ENCODE assay signal across 16 mouse cellular contexts in the genomic region with DNA sequence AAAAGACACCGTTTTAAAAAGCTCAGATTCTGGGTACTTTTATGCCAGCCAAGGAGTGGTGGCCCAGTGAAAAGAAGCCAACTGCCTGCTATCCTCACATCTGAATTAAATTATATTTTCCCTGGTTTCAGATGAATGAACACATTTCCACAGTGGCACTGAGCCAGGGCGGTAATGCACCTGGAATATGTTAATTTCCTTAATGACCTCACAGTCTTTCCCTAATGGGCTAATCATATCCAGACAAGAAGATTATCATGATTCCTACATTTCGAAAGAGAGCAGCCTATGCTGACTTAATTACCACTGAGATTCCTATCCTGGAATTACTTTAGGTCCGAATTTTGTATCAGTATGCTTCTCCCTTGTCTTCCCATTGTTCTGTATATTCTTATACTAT.
DNase-seq lines count a peak whose midpoint lies in the region; ATAC-seq lines count a peak whose summit lies in the region.
"Had no signal": no experiment of that assay in that cellular context is flagged by ENCODE, and none has a peak within 500 bp of the region (broad histone marks: within the 10 kb centered on the region; RNA-seq: fewer than 3 reads in every experiment).

No protein-coding gene starts in this region.

- no peaks in the 10 kb centered on the region for H3K9me3 ChIP-seq in neural tube, embryonic 13.5 days
- H3K9me3 ChIP-seq in neural tube, embryonic 15.5 days (replicated peaks), result no peaks in the 10 kb centered on the region
- no peaks in the 10 kb centered on the region for H3K9me3 ChIP-seq in hindbrain, embryonic 13.5 days
- no peaks in the 10 kb centered on the region for H3K9me3 ChIP-seq in neural tube, embryonic 14.5 days (ENCODE audit: control insufficient read depth, low read length)
- H3K9me3 ChIP-seq: G1E had no signal

- peak; percentile 22 to 31 for DNase-seq in cerebellum, postnatal 10 days
- no peak for DNase-seq in cerebellum, adult 18-20 months
- no peak for DNase-seq in spleen, postnatal 4 days (ENCODE audit: low spot score in 2 of 2)
- no peak for DNase-seq in ovary, postnatal 10 days (ENCODE audit: low spot score)
- DNase-seq: cerebellum, postnatal 25 days; gastrocnemius, postnatal 14 days; kidney, postnatal 4 days; lung, embryonic 14.5 days; thymus, adult 18-20 months had no signal

- no peaks in the 10 kb centered on the region for H3K27me3 ChIP-seq in neural tube, embryonic 13.5 days
- H3K27me3 ChIP-seq in neural tube, embryonic 15.5 days (replicated peaks), result no peaks in the 10 kb centered on the region
- H3K27me3 ChIP-seq in hindbrain, embryonic 13.5 days, result no peaks in the 10 kb centered on the region
- H3K27me3 ChIP-seq in neural tube, embryonic 14.5 days (ENCODE audit: control insufficient read depth, insufficient read depth, low read length), result no peaks in the 10 kb centered on the region

- no peak overlapping the region for H3K9ac ChIP-seq in neural tube, embryonic 13.5 days
- no peak overlapping the region for H3K9ac ChIP-seq in neural tube, embryonic 15.5 days (replicated peaks)
- no peak overlapping the region for H3K9ac ChIP-seq in hindbrain, embryonic 13.5 days
- no peak overlapping the region for H3K9ac ChIP-seq in neural tube, embryonic 14.5 days (replicated peaks; ENCODE audit: low read depth, low read length)
- H3K9ac ChIP-seq: lung, embryonic 14.5 days had no signal

- no peak overlapping the region for H3K4me2 ChIP-seq in neural tube, embryonic 13.5 days
- no peak overlapping the region for H3K4me2 ChIP-seq in neural tube, embryonic 15.5 days
- H3K4me2 ChIP-seq in hindbrain, embryonic 13.5 days, result no peak overlapping the region
- no peak overlapping the region for H3K4me2 ChIP-seq in neural tube, embryonic 14.5 days (ENCODE audit: low read depth, low read length)
- H3K4me2 ChIP-seq: lung, embryonic 14.5 days had no signal

- peak overlapping the region; percentile 46 for H3K27ac ChIP-seq in neural tube, embryonic 13.5 days (replicated peaks)
- no peak overlapping the region for H3K27ac ChIP-seq in neural tube, embryonic 15.5 days (replicated peaks)
- H3K27ac ChIP-seq in hindbrain, embryonic 13.5 days, result peak overlapping the region; percentile 64
- no peak overlapping the region for H3K27ac ChIP-seq in neural tube, embryonic 14.5 days (ENCODE audit: low read depth, low read length)
- H3K27ac ChIP-seq: macrophage had no signal

- 62% methylated on average over 4 of the region's 4 CpGs for WGBS in neural tube, embryonic 13.5 days
- 53% methylated on average over 4 of the region's 4 CpGs for WGBS in neural tube, embryonic 15.5 days
- WGBS in hindbrain, embryonic 13.5 days, result 48% methylated on average over 4 of the region's 4 CpGs
- WGBS in neural tube, embryonic 14.5 days, result 61% methylated on average over 4 of the region's 4 CpGs

- ATAC-seq in neural tube, embryonic 13.5 days (ENCODE audit: low read depth), result peak; percentile 75; the same call in 1 of the 2 replicates
- ATAC-seq in neural tube, embryonic 15.5 days (ENCODE audit: low FRiP score), result no peak
- peak; percentile 78 for ATAC-seq in hindbrain, embryonic 13.5 days (ENCODE audit: low FRiP score)
- peak; percentile 74 for ATAC-seq in neural tube, embryonic 14.5 days (ENCODE audit: low read depth)
- ATAC-seq: CD4-positive, CD25-positive, alpha-beta regulatory T cell, adult 4 months had no signal

- H3K4me3 ChIP-seq in neural tube, embryonic 13.5 days, result no peak overlapping the region
- no peak overlapping the region for H3K4me3 ChIP-seq in neural tube, embryonic 15.5 days (replicated peaks)
- no peak overlapping the region for H3K4me3 ChIP-seq in hindbrain, embryonic 13.5 days
- no peak overlapping the region for H3K4me3 ChIP-seq in neural tube, embryonic 14.5 days (ENCODE audit: low read depth, low read length)

- no peaks in the 10 kb centered on the region for H3K36me3 ChIP-seq in neural tube, embryonic 13.5 days
- no peaks in the 10 kb centered on the region for H3K36me3 ChIP-seq in neural tube, embryonic 15.5 days
- no peaks in the 10 kb centered on the region for H3K36me3 ChIP-seq in hindbrain, embryonic 13.5 days
- no peaks in the 10 kb centered on the region for H3K36me3 ChIP-seq in neural tube, embryonic 14.5 days (ENCODE audit: control insufficient read depth, insufficient read depth, low read length)
- H3K36me3 ChIP-seq: G1E had no signal

- H3K4me1 ChIP-seq in neural tube, embryonic 13.5 days (replicated peaks), result peaks cover 5% of the 10 kb centered on the region
- peaks cover 4% of the 10 kb centered on the region; the same call in 1 of the 2 replicates for H3K4me1 ChIP-seq in neural tube, embryonic 15.5 days
- H3K4me1 ChIP-seq in hindbrain, embryonic 13.5 days (replicated peaks), result peaks cover 4% of the 10 kb centered on the region; the same call in 1 of the 2 replicates
- H3K4me1 ChIP-seq in neural tube, embryonic 14.5 days (ENCODE audit: control insufficient read depth, insufficient read depth, low read length), result no peaks in the 10 kb centered on the region

Comparison
In these comparisons a context has a peak if more than half of its experiments do, and no peak if none do; other contexts are left out.
1. DNase-seq: peak in cerebellum, postnatal 10 days (2 of 2); none in cerebellum, adult 18-20 months (0 of 2), spleen, postnatal 4 days (0 of 2) and ovary, postnatal 10 days (single experiment).
2. H3K27ac ChIP-seq: peak in neural tube, embryonic 13.5 days (single experiment) and hindbrain, embryonic 13.5 days (single experiment); none in neural tube, embryonic 15.5 days (single experiment) and neural tube, embryonic 14.5 days (single experiment).